Mouse (Mus musculus): ENCODE data around the gene Gjd2.

- no peak for TF ChIP-seq POLR2A (IDR thresholded peaks at IDR 0.05; ENCODE audit: borderline replicate concordance, control insufficient read depth, low read depth, low read length)
- no peak for TF ChIP-seq CTCF (IDR thresholded peaks at IDR 0.05; ENCODE audit: control insufficient read depth, insufficient read depth, low read length)
Observed at GRCm38 (mm10) chr2:114058226-114058796, 44.9 kb upstream of the Gjd2 start.
